Mouse (Mus musculus): ENCODE measurements around the gene Scaper. TPM values are rescaled to one million over a fixed set of nuclear protein-coding genes. Genes with fewer than 3 reads are reported as not detected.

Scaper gene
- 10 to 100 TPM; 30.4 to 31.9 TPM for total RNA-seq (2023)

GRCm38 (mm10) chr9:55937664-55938617 is at the start of gene Scaper:
Scaper (minus strand) TSS chr9:55938119.

GRCm38 (mm10) chr9:55538377-55538776 is 399.5 kb downstream of the Scaper start, which contains the start of gene Isl2:
Isl2 (plus strand) TSS chr9:55538672.

GRCm38 (mm10) chr9:55512027-55512543 is 425.8 kb downstream of the Scaper start, which contains the start of gene Etfa:
Etfa (minus strand) TSS chr9:55512243.

Other genes with a start within 250 kb of the Scaper start
- gene 4930563M21Rik, start 72.4 kb upstream of the Scaper start, total RNA-seq (2023) = not detected
- gene Rcn2, start 103.7 kb upstream of the Scaper start, total RNA-seq (2023) = 10 to 100 TPM; 28.4 to 28.9 TPM
- gene Pstpip1, start 151.8 kb upstream of the Scaper start, total RNA-seq (2023) = 100 to 1,000 TPM; 125 to 130 TPM
- gene Tspan3, start 227.4 kb upstream of the Scaper start, total RNA-seq (2023) = 10 to 100 TPM in 1 of 2 experiments, 1 to 10 TPM in 1; 8.9 to 11.0 TPM

All from B cell, adult 67 days (primary cell).